Mouse (Mus musculus) CD8-positive naive resting alpha-beta T cell, adult 2 months (primary cell): ENCODE data around the gene Hmgcl.
"Not testable (repeated sequence)": the region's sequence is repeated elsewhere in the genome, so short reads cannot be mapped to it uniquely, and the experiment has no call there.

Experiments used
- DNase-seq, 2 experiments: peaks; one replicate each; pipeline ENCODE4 v3.0.0; 2022; ENCODE audit warnings: low read depth in 2 of 2, low spot score in 2 of 2

The Hmgcl gene

GRCm38 (mm10) chr4:135955886-135956285 lies 9.6 kb downstream of the Hmgcl start:
- no peak for DNase-seq

GRCm38 (mm10) chr4:135958354-135958753 lies 12.1 kb downstream of the Hmgcl start:
- no peak for DNase-seq

GRCm38 (mm10) chr4:135960717-135961116 lies 14.5 kb downstream of the Hmgcl start:
- DNase-seq, result peak; percentile 78 to 83

GRCm38 (mm10) chr4:135961709-135962108 lies 15.5 kb downstream of the Hmgcl start:
- DNase-seq, result no peak

- DNase-seq, result no peak
Observed at GRCm38 (mm10) chr4:135962198-135962597, 15.9 kb downstream of the Hmgcl start.

GRCm38 (mm10) chr4:135962946-135963345 lies 16.7 kb downstream of the Hmgcl start:
- DNase-seq, result no peak

GRCm38 (mm10) chr4:135963457-135964193 lies 17.4 kb downstream of the Hmgcl start, which contains the start of gene Gale:
Gene Gale, plus strand, starts transcription at chr4:135963727.
- DNase-seq, result peak; percentile 91

GRCm38 (mm10) chr4:135964426-135964825 lies 18.2 kb downstream of the Hmgcl start:
- no peak for DNase-seq

GRCm38 (mm10) chr4:135965113-135965512 lies 18.9 kb downstream of the Hmgcl start:
- DNase-seq, result no peak

GRCm38 (mm10) chr4:135966283-135966682 lies 20.0 kb downstream of the Hmgcl start:
- no peak for DNase-seq

GRCm38 (mm10) chr4:135967086-135967760 lies 21.0 kb downstream of the Hmgcl start:
- no peak for DNase-seq

GRCm38 (mm10) chr4:135968271-135968869 lies 22.1 kb downstream of the Hmgcl start:
- no peak for DNase-seq

GRCm38 (mm10) chr4:135969070-135969750 lies 23.0 kb downstream of the Hmgcl start:
- DNase-seq, result no peak

- no peak for DNase-seq
Observed at GRCm38 (mm10) chr4:135970585-135970984, 24.3 kb downstream of the Hmgcl start.

GRCm38 (mm10) chr4:135971805-135972555 lies 25.7 kb downstream of the Hmgcl start:
- DNase-seq, result peak in 1 of 2 experiments; percentile 11

GRCm38 (mm10) chr4:135972556-135972906 lies 26.3 kb downstream of the Hmgcl start, which contains the start of gene Lypla2:
Gene Lypla2, minus strand, starts transcription at chr4:135972626.
- peak; percentile 41 to 52 for DNase-seq

- no peak for DNase-seq
Observed at GRCm38 (mm10) chr4:135972911-135973811, 26.9 kb downstream of the Hmgcl start.

GRCm38 (mm10) chr4:135976146-135976545 lies 29.9 kb downstream of the Hmgcl start:
- no peak for DNase-seq

- DNase-seq, result not testable (repeated sequence)
Observed at GRCm38 (mm10) chr4:135980223-135980622, 34.0 kb downstream of the Hmgcl start.
